Mouse (Mus musculus) hindlimb bud, embryonic 11.5 days (tissue): ENCODE data around the gene Abat.

Experiments
- DNase-seq: peaks from one replicate; pipeline ENCODE4 v3.0.0-alpha.2; 2012; ENCODE audit warnings: low read depth, low spot score; ENCODE audit errors: extremely low spot score

Gene Abat

DNA sequence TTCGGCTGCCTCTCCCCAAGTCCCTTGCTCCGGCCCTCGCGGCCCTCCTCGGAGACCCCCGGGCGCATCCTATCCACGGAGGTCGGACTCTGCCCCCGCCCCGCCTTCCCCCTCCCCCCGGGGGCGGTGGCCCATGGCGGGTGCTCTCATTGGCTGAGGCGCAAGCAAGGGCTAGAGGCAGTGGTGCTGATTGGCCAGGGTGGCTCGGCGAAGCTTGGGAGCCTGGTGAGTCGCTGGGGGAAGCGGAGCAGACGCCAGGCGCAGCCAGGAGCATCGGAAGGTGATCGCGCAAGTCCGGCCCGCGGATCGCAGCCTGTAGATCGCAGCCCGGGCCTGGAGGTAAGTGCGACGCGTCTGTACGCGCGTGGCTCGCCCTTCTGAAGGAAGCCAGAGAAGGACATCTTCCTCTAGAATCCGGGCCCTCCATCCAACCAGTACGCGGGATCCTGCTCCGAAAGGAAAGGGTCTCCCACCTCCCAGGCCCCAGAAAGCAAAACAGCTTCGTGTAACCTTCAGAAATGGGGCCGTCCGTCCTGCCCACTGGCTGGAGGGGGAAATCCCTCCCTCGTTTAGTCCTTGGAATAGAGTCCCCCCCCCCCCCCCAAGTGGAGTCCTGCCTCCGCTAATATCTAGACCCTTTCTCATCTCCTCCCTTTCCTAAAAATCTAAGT, at the start of gene Abat:
Abat (plus strand) TSS at position 194 of the 671 bp plus-strand sequence.
- peak; percentile 44 for DNase-seq

GRCm38 (mm10) chr16:8470132-8470531, 43.1 kb upstream of the Abat start:
- no peak for DNase-seq

- DNase-seq: peak; percentile 78
These were observed 42.4 kb upstream of the Abat start, which contains the start of gene Mettl22 for GRCm38 (mm10) chr16:8470603-8471481. Gene Mettl22 (plus strand): TSS chr16:8470788.

DNA sequence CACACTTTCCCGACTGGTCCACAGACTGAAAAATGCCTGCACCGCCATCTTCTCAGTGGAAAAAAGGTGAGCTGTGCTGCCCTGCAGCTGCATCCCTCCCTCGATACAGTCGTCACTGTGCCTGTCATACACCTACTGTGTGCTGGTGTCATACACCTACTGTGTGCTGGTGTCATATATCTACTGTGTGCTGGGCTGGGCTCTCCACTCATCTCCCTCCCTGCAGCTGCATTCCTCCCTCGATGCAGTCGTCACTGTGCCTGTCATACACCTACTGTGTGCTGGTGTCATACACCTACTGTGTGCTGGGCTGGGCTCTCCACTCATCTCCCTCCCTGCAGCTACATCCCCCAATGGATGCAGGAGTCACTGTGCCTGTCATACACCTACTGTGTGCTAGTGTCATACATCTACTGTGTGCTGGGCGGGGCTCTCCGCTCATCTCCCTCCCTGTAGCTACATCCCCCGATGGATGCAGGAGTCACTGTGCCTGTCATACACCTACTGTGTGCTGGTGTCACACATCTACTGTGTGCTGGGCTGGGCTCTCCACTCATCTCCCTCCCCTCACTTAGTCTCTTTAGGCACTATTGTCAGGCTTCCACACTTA, 25.7 kb upstream of the Abat start:
- DNase-seq: no peak

DNA sequence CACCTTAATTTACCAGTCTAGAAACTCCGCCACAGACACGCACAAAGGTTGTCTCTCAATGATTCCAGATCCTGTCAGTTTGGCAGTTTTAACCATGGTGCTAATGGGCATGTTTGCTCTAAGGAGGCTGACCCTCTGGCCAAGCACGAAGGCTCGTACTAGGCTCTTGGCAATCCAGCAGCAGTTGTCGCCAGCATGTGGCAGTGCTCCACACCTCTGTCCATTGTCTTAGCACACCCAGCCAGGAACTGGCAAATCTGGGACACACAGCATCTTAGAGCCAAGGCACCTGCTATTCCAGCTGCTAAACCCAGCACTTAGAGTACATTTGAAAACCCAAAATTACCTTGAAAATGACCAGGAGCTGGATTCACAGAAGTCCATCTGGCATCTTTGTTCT, 23.9 kb upstream of the Abat start:
- DNase-seq: no peak

- no peak for DNase-seq
These were observed 21.3 kb upstream of the Abat start for GRCm38 (mm10) chr16:8491743-8492490.

- DNase-seq: no peak
These were observed 19.0 kb upstream of the Abat start for GRCm38 (mm10) chr16:8494268-8494667.

DNA sequence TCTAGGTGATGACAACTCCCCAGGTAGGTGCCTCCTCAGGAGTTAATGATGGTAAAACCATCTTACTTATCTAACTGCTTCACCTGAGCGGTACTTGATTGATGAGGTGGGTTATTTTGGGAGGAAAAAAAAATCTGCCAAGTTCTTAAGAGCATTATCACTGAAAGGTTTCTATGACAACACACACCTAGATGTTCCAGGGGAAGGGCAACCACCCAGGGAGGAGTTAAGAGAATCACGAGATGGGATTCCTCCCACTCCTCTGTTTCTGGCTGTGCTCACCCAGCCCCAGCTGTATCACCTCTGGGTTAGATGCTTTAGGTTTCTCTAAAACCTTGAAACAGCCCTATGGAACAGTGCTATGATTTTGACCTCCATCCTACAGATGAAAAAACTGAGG, 16.3 kb upstream of the Abat start:
- no peak for DNase-seq

DNA sequence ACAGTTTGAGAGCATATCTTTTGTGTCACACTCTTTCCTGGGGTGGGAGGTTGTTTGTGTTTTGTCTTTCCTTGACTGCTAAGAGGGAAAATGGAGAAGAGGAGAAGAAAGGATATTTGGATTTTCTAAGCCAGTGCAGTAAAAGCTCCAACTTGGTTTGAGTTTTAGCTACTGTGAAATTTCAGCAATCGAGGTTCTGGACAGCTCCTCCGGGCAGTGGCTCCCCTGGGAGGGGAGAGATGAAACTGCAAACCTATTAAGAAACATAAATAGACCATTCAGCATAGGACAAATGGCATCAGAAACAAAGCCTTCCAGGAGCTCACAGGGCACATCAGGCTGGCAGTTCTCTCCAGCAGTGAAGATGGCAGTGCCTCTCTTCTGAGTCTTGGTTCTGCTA, 9.0 kb upstream of the Abat start:
- no peak for DNase-seq

DNA sequence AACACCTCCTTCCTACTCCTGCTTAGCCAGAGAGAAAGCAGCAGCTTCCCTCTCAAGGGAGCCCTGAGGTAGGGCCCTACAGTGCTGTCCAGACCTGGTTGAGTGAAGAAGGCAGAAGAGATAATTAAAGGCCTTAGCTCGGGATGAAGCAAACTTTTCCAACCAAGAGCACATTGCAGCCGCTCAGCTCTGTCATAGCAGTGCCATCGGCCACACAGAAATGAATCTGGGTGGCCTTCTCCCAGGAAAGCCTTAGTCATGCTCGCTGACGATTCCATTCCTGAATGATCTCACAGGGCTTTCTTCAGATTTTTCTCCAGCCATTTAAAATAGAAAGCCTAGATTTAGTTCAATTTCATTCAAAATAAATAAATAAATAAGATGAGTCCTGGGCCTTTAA, 3.3 kb upstream of the Abat start:
- DNase-seq: no peak

DNA sequence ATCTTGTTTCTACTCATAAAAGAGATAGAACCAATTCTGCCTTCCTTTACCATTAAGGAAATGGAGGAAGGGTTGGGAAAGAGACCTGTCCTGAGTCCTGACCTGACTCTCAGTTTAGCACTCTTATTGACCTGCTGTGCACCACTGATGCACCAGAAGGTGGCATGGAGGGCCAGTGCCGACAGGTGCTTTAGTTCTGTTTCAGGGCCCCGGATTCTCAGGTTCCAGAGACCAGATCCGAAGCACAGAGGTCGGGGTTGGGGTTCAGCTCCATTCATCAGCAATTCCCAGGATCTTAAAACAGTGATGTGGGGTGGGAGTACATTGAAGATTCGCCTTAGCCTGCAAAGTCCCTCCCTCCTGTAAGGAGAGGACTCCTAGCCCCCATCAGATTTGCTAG, 399 bp upstream of the Abat start:
- no peak for DNase-seq

DNA sequence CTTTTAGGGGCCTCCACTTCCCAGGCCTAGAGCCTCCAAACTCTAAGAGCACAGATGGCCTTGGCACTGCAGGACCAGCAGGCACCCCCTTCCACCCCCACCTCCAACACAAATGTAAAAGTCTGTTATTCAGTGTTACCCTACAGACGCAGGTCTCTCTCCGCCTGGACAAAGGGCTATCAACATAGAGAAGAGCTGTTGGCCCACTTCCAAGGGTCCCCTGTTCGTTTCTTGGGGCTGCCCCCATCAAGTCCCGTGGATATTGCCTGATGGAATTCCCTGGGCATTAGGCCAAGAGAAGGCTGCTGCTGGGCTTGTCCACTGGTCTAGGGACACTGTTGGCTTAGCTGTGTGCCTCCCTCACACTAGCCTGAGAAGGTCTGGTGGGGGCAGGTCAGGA, 951 bp downstream of the Abat start:
- no peak for DNase-seq

DNA sequence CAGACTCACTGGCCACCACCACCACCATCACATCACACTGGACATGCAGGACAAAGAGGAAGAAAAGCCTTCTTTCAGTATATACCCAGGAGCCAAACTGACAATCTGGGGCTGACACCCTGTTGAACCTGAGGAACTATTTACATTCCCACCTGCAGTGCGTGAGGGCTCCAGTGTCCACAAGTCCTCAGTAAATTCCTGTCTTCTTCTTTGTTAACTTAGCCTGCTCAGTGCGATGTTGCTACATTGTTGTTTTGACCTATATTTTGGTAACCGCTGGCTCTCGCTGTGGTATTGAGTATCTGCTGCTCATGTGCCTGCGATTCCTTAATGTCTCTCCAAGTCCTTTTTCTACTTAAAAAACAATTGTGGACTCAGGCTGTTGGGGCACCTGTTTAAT, 7.3 kb downstream of the Abat start:
- no peak for DNase-seq

GRCm38 (mm10) chr16:8521322-8521721, 8.1 kb downstream of the Abat start:
- no peak for DNase-seq

DNA sequence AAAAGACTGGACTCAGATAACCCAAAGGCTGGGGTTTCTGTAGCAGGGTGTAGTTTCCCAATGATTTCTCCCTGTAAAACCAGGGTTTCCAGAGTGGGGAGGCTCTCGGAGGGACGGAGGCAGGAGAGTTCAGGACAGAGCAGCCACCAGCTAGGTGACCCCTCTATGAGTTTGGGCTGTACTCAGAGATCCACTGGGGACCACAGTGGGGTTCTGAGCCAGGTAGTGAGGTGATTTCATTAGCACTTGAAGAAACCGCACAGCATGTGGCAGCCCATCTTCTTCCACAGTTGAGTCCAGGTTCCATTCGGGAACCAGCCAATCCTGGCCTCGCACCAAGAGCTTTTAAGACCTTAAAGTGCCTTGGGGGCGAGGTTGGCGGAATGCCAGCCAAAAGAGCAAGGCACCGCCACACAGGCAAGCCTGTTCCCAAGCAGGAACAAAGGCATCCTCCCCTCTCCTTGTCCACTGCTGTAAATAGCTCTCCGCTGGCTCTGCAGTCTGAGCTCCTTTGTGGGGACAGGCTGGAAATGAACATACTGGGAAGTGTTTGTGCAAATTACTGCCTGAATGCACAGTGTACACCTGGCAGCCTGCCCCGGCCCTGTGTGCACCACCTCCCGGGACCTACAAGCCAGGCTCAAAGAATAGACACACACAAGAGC, 10.4 kb downstream of the Abat start:
- no peak for DNase-seq

- no peak for DNase-seq
These were observed 11.1 kb downstream of the Abat start for GRCm38 (mm10) chr16:8524163-8524847.

DNA sequence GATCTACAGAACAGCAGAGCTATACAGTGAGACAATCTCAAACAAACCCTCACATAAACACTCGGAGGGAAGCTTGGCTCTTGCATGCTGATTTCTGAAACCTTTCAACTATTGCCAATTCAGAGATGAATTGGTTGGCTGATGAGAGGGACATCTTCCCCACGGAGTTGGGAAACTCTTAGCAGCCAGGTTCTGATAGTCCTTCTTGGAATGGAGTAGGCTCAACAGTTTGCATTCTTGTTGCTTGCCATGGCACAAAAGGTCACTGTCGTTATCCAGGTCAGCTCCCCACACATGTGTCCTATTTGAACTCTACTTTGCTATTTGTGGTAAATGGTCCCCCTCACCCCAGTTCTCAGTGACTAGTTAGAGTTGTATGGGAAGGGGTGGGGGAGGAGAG, 12.1 kb downstream of the Abat start:
- no peak for DNase-seq

GRCm38 (mm10) chr16:8525877-8526276, 12.6 kb downstream of the Abat start:
- no peak for DNase-seq

GRCm38 (mm10) chr16:8529389-8529788, 16.2 kb downstream of the Abat start:
- no peak for DNase-seq

GRCm38 (mm10) chr16:8530018-8530417, 16.8 kb downstream of the Abat start:
- DNase-seq: no peak
